Mouse (Mus musculus): ENCODE measurements at regions not wholly inside any gene's neighbourhood (a gene's known extent, or its start where the extent isn't known, plus 50 kb on each side); places are given as distances from the start of the nearest gene placed in this dataset.

DNA sequence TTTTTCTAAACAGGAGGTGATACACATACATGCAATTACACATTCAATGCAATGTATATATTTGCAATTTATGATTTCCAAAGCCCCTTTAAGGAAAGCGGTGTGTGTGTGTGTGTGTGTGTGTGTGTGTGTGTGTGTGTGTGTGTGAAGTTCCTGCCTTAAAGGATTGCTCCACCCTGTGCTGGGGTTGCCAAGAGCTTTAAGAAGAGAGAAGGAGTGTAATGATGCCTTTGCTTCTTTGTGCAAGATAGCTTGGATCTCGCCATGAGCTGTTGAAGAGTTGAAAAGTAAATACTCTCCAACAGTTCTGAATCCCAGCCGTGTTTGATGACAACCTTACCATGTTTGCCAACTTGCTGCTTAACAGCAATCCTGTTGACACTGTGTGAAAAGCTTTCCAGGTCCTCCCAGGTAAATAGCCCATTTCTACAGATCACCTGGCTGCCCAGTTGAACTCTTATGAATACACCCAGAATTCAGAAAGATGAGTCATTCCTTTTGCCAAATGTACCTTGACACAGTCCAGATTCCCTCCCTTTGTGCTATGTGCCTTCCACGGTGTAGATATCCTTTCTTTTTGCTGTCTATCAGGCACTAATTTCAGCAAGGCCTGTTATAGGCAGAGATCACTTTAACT lies 216.3 kb downstream of the Ikzf2 start:
- no peak for ATAC-seq (replicated peaks; ENCODE audit: poor library complexity)

DNA sequence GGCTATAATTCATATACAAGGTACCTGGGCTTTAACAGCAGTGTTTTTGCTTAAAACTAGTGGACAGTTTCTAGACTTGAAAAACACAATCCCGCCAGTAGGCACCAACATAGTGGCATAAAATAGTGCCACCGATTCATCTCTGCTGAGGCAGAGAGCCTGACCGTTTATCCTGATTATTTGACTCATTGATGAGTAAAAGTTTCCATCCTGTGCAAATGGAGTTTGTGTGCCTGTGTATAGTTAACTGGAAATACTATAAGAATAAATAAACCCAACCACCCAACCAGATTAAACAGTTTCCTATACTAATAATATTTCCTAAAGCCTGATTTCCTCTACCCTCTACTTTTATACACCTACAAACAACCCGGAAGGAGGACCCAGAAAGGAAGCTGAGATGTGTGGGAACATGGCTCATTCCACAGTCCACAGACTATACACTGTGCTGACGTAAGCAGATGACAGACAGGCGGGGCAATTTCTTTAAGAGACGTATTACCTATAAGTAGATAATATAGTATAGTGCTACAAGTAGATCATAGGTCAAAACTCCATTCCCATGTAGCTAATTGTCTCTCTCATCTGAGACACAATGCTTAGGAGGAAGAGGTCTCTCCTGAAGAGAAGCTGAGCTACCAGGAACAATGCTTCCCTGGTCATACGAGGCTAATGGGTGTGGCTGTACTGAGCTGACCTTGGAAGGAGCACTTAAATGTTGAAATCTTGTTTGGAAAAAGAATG lies 217.7 kb downstream of the Ikzf2 start:
- no peak for ATAC-seq (replicated peaks; ENCODE audit: poor library complexity)

DNA sequence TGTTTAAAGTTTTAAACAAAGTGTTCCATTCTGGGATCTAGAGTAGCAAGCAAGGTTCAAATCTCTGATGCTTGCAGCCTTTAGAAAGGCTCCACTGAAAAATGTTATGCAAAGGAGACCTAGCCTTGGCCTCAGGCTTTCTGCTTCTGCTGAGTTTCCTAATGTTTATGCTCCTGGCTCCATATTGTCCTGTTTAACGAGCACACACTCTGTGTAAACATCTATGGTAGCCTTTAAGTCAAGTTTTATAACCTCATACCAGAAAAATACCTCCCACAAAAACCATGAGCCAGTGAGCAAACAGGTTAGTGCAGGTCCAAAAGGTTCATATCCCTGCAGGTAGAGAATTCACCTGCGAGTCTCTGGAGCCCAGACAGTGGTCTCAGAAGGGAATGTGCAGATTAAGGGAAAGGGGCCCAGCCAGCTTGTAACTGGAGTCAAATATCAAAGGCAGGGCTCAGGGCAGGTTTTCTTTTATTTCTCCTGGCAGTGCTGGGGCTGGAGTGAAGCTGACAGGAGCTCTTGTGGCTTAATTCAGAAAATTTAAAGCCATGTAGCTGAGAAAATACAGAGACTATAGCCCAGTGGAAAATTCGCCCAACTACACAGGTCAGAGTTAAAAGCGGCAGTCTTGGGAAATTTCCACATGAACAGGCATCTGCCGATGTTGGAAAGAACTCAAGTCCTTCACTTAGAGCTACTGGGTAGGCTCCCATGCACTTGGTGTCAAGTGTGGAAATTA lies 220.3 kb downstream of the Ikzf2 start:
- ATAC-seq (replicated peaks; ENCODE audit: poor library complexity): no peak

DNA sequence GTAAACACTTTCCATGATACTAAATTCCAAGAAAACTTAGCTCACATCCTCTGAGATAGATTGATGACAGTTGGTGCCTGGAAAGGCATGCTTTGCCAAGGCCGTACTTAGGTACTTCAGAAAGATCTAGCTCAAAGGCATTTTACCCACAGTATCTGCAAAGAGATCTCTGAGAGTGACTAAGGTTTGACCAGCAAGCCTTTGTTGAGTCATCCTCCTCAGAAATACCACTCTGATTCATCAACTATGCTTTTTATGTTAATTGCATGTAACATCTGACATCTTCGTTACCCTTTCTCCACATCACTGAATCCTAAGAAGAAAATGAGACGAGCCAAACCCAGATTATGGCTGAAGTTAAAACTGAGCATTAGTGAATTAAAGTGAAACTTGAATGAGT lies 225.9 kb downstream of the Ikzf2 start:
- no peak for ATAC-seq (replicated peaks; ENCODE audit: poor library complexity)

DNA sequence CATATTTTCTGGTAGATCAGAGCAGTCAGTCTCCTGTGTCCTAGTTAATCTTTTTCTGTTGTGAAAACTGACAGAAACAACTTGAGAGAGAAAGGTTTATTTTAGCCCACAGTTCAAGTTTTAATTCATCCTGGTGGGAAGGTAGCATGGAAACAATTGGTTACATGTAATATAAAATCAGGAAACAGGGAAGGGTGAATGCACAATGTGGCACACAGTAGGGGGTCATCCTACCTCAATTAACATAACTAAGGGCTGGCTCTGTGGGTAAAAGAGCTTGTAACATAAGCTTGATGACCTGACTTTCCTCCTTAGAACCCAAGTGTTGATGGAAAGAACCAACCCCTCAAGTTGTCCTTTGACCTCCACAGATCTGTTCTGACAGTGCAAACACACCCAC lies 227.1 kb downstream of the Ikzf2 start:
- no peak for ATAC-seq (replicated peaks; ENCODE audit: poor library complexity)

DNA sequence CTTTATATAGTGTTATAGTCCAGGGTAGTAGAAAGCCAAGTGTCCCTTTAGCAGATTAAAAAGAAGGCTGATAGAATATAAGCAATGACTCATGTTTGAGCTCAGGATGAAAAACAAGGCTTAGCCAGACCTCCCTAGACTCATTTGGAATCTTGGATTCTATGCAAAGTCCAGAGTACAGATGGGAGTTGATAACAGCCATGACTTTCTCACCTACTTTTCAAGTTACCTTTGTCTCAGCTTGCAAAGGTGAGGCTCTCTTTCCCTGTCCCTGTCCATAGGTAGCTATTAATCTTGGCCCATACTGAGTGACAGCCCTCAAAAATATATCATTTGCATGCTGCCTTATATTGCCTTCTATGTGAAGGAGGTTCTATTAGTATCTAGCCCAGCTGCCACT lies 229.6 kb downstream of the Ikzf2 start:
- no peak for ATAC-seq (replicated peaks; ENCODE audit: poor library complexity)

DNA sequence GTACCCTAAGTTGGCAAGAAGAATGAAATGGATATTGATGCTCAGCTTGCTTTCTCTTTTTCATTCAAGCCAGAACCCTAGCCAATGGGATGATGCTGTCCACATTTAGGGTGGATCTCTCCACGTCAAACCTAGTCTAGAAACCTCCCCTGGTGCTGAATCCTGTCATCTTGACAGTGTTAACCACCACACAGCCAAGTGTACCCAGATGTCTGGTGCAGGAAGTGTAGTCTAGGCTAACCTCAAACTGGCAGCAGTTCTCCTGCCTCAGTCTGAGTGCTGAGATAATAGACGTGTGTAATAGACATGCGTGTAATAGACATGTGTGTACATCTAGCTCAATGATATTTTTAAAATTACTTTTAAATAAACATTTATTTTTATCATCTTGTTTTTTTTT lies 233.1 kb downstream of the Ikzf2 start:
- ATAC-seq (replicated peaks; ENCODE audit: poor library complexity): peak; percentile 76

DNA sequence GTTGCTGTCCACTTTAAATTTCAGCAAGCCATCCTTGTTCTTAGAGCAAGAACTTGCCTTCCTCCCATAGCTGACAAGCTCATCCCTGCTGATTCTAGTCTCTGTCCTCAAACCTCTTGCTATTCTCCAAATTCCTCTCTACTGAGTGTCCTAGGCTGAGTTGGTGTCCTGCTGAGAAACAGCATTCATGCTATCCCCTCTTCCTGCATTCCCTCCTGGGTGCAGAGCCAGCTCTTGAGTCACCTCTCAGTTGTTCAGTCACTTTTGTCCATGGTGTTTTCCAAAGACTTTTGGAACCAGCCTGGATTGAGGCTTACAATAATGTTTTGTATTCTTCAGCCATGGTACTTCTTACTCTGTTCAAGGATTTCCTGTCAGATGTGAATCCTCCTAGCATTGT lies 234.1 kb downstream of the Ikzf2 start:
- no peak for ATAC-seq (replicated peaks; ENCODE audit: poor library complexity)

DNA sequence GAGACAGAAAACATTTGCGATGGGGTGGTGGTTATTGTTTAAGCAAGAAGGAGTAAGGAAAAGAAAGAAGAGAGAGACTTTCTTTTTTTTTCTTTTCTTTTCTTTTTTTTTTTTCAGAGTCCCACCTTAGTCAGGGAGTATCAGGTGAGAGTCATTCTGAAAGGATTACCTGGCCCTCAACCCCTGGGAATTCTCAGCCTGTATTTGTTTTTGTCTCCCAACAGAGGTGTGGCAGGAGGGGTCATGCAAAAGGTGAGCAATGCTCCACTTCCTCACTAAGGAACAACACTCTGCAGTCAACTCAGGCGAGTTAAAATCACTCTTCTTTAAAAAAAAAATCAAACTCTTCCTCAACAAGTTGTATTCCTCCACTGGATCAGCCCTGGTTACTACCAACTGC lies 236.6 kb downstream of the Ikzf2 start:
- no peak for ATAC-seq (replicated peaks; ENCODE audit: poor library complexity)

DNA sequence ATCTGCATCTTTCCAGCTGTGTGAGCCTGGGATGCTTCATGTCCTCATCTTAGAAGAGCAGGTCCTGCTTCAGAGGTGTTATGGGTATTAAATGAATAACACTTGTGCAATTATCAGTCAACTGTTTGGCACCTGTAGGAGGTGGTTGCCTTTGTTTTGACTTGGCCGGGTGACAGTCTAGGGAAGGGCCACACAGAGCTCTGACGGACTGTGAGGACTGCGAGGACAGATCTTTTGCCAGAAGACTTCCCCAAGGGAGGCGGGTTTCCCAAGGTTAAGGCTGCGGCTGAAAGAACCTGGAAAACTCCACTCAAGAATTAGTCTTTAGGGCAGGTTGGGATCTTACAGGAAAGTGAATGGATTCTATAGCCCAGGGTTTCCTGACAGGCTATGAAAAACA lies 239.8 kb downstream of the Ikzf2 start:
- ATAC-seq (replicated peaks; ENCODE audit: poor library complexity): no peak

DNA sequence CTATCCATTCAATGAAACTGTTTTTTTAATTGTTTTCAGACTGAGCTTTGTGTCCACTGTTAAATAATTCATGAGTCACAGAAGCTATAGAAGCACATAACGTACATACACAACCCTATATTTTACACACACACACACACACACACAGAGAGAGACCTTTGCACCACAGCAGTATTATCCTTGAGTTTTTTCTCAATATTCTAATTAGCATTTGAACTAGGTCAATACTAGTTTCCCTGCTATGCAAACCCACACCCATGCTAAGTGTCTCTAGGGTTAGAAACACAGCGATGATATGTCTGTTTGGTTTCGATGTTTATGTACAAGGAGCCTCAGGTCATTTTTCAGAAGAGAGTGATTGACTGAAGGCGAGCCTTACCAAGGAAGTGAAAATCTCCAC lies 242.3 kb downstream of the Ikzf2 start:
- ATAC-seq (replicated peaks; ENCODE audit: poor library complexity): no peak

DNA sequence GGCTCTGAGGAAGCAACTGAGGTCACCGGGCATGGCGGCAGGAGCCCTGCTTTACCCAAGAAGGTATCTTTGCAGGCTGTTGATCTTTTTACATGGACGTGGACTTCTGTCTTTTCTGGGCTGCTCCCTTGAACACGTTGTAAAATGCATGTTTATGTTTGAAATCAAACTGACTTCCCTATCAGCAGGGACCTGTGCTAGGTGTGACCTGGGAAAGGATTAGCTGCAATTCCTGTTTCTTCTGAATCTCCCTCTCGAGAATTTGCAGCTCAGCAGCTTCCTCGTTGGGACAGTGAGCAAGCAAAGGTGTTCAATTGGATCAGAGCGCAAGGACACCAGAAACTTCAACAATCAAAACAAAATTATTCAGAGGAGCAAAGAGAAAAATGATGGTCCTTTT lies 243.6 kb downstream of the Ikzf2 start:
- ATAC-seq (replicated peaks; ENCODE audit: poor library complexity): no peak

DNA sequence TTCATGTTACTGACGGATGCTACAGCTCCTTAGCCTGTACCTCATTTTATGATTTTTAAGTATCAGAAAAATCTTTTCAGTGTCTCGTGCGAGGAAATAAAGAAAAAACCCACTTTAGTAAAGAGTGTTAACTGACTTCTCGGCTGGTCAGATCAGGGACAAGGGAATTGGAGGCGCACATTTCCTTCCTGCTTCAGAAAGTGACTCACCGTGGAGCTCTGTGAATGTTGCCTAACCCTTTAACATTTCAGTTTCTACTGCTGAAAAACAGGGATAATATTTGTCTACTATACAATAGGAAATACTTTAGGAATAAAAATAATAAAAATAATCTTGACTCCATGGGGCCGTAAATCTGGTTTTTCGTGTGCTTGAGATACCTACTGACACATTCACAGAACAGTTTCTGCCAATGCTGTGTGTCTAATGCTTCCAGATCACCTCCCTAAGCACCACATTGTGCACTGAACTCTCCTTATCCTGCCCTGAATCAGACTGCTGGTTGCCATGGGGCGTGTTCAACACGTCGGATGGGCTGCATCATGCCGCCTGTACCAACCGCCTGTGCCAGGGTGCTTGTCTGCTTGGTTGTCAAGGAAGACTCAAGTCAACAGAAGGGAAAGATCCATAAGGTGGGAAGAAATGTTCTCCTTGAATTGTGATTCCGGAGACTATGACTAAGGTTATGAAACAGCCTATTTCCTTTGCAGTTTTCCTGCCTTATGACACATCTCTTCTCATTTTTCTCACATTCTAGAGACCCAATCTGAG lies 246.3 kb downstream of the Ikzf2 start:
- peak; percentile 68 for ATAC-seq (replicated peaks; ENCODE audit: poor library complexity)

DNA sequence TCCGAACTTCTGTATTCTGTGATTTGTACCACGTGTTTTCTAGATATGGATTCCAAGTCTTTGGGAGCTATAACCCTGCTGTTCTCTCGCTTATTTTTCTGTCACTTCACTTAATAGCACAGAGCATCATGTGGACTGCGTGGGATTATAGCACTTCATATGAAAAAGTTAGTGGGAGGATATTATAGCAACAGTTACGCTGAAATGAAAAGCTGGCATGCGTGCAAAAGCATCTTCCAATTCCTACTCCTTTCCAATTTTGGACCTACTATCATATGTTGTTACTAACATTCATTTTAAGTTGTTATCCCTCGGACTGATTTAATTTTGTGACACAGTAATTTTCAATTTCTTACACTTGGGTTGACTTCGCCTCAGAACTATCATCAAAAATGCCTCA lies 250.0 kb downstream of the Ikzf2 start:
- ATAC-seq (replicated peaks; ENCODE audit: poor library complexity): no peak

DNA sequence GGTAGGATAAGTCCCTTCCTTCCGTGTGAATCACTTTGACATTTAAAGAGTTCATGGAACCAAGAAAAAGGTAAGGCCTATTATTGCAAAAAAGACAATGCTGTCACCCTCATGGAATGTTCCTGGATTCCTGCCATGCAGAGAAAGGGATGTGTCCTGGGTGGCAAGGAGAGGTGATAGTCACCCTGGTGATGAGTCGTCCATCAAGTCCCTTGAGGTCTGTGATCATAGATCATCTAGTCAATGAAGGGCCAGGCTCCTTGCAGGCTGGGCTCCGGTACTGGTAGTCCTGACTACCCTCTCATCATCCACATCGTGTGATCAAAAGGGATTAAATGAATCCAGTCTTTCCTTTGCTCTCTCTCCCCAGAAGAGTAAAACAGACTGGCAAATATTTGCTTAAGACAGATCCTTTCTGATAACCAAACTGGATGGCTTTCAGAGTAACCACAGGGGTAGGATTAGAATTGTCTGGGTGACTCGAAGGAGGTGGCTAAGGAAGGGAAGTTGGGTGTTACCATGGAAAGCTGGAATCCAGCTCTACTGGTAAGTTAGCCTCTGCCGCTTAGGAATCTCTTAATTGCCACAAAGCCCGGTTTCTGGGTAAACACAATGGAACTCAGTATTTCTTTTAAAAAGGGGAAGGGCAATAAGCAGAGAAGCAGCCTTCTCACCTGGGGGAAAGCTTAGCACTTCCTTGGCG lies 253.2 kb downstream of the Ikzf2 start:
- no peak for ATAC-seq (replicated peaks; ENCODE audit: poor library complexity)

DNA sequence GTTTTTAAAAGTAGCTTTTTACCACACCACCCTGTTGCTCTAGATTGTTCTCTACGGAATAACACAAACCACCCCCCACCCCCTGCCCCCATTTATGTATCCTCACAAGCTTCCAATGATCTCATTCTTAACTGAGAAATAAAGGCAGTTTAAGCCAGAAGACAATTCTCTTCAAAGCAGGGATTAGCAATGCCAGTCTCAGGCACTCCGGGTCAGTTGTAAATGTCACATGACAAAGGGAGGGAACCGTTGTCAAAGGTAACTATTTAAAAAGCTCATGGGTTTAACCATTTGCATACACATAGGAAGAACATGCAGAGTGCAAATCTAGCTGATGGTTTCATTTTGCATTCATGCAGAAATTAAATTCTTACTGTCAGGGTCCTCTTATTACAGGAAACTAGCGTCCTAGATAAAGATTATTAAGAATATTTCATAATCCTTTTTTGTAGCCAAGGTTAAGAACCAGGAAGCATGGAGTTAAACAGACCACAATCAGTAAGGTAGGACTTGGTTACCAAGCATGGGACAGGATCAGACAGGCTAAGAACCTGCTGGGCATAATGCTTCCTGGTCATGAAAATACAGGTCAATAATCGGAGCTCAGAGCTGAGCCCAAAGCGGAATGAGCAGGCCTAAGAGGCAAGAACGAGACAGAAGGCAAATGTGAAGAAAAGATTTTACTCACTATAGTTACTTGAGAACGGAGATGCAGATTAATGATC lies 256.2 kb downstream of the Ikzf2 start:
- ATAC-seq (replicated peaks; ENCODE audit: poor library complexity): no peak

DNA sequence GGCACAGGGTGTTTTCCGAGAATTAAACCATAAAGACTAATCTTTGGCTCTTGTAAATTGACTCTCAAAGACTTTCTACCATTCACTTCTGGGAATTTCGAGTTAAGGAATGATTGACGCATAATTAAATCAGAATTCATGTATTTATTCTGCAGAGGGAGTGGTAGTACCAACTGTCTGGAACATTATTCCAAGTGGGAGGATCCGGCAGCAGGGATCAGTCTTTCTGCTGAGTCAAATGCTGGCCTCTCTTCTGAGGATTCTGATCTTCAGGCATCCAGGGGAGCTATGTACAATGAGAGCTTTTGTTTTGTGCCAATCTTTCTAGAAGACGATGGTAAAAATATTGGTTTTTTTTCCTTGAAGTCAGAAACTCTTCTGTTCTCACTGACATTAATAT lies 257.4 kb downstream of the Ikzf2 start:
- ATAC-seq (replicated peaks; ENCODE audit: poor library complexity): no peak

DNA sequence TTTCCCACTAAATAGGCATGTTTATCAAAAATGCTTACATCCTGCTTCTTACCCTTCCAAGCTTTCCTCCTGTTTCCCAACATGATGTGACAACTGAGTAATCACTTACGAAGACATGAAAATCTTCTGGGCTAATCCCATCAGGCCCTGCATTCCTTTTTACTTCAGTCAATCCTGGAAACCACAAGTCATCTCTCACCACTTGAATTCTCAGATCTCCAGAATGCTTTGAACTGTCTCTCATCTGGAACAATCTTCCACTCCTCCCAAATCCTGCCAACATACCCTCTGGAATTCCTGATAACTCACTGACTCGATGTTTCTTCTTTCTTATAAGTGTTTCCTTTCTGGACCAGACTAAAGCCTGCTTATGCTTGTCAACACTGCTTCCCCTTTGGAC lies 289.4 kb downstream of the Ikzf2 start:
- no peak for ATAC-seq (replicated peaks; ENCODE audit: poor library complexity)

DNA sequence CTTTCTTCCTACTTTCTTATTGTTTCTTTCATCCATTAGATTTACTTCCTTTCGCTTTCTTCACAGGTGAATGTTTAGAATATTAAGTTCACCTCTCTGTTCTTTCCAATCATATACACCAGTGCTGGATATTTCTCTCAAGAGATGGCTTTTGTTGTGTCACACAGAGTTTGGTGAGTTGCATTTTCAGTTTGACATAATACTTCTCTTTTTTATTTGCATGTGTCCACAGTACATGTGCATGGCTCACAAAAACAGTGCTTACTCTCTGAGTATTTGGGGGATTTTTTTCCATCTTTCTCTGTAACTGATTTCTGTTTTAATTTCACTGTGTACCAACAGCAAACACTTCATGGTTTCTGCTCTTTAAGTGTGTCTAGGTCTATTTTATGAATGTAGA lies 274.5 kb upstream of the Erbb4 start:
- ATAC-seq (replicated peaks; ENCODE audit: poor library complexity): no peak

DNA sequence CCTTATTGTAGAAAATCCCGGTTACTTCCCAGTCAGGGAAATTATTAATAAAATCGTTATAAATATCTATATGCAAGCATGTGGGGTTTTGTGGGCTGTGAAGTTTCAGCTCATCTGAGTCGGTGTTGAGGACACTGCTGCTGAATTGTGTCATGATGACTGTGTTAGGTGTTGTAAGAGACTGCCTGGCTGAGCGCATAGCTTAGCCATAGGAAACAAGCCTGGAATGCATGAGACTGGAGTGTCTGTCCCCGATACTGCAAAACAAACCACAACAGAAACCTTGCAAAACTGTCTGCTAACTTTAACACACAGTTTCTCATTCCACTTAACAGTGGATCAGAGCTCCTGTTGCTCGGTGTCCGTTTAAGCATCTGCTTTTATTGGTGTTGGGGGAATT lies 271.9 kb upstream of the Erbb4 start:
- ATAC-seq (replicated peaks; ENCODE audit: poor library complexity): peak; percentile 88

Measured in megakaryocyte progenitor cell, adult 5-6 weeks (primary cell).